Mouse (Mus musculus) gastrocnemius, adult 2 months (tissue): ENCODE measurements around the gene Anks1b. TPM values are rescaled to one million over a fixed set of nuclear protein-coding genes. Genes with fewer than 3 reads are reported as not detected.

Source experiments
- DNase-seq: peaks from one replicate; pipeline ENCODE4 v3.0.0; 2022
- H3K27ac ChIP-seq: fragments of 200-600 bp; 2 replicates; pipeline ENCODE4 v1.8.1; 2022; ENCODE audit warnings: mild to moderate bottlenecking
- H3K4me3 ChIP-seq: fragments of 200-600 bp; 2 replicates; pipeline ENCODE4 v1.8.1; 2022; ENCODE audit warnings: mild to moderate bottlenecking, moderate library complexity
- CTCF ChIP-seq: fragments of 200-600 bp; IDR thresholded peaks from 2 replicates; pipeline ENCODE4 v1.8.1; 2022; ENCODE audit warnings: antibody characterized with exemption, mild to moderate bottlenecking, moderate library complexity
- intact Hi-C: fragments of 180-260 bp; cut with DNase I; formaldehyde crosslinking; loops from one replicate; pipeline ENCODE4 v1.15.1; 2025
- total RNA-seq, 2 experiments: library from RNA; stranded (reverse); gene quantifications; 2 replicates each; pipeline ENCODE4 v1.2.3; 2021

Gene Anks1b
- total RNA-seq, 2 experiments from 2014 or later = 0.20 to 0.22 TPM

- DNase-seq = no peak
- intact Hi-C loops = no loop called here
- no peak overlapping the region for H3K4me3 ChIP-seq
- H3K27ac ChIP-seq = no peak overlapping the region
- no peak for TF ChIP-seq CTCF
Measured at GRCm38 (mm10) chr10:90818246-90818937, 945.1 kb downstream of the Anks1b start.

GRCm38 (mm10) chr10:90823438-90823837 is 950.1 kb downstream of the Anks1b start:
- DNase-seq = no peak
- no peak for TF ChIP-seq CTCF
- no peak overlapping the region for H3K27ac ChIP-seq

GRCm38 (mm10) chr10:90824692-90825091 is 951.4 kb downstream of the Anks1b start:
- intact Hi-C loops = no loop called here
- DNase-seq = no peak
- no peak for TF ChIP-seq CTCF

More at GRCm38 (mm10) chr10:90823438-90823837, 950.1 kb downstream of the Anks1b start:
- intact Hi-C loops = no loop called here
- no peak overlapping the region for H3K4me3 ChIP-seq

GRCm38 (mm10) chr10:90826939-90827338 is 953.6 kb downstream of the Anks1b start:
- no peak for TF ChIP-seq CTCF
- intact Hi-C loops = no loop called here

More at GRCm38 (mm10) chr10:90824692-90825091, 951.4 kb downstream of the Anks1b start:
- Histone ChIP-seq H3K27ac (no peak overlapping the region), H3K4me3 (no peak overlapping the region)

GRCm38 (mm10) chr10:90828581-90829393 is 955.5 kb downstream of the Anks1b start:
- TF ChIP-seq CTCF = no peak
- no peak for DNase-seq
- intact Hi-C loops = no loop called here
- Histone ChIP-seq H3K27ac (no peak overlapping the region), H3K4me3 (peak overlapping the region; percentile 68)

More at GRCm38 (mm10) chr10:90826939-90827338, 953.6 kb downstream of the Anks1b start:
- no peak for DNase-seq
- H3K4me3 ChIP-seq = no peak overlapping the region
- H3K27ac ChIP-seq = no peak overlapping the region

GRCm38 (mm10) chr10:90829394-90830267 is 956.3 kb downstream of the Anks1b start:
- Histone ChIP-seq H3K4me3 (peak overlapping the region; percentile 68), H3K27ac (no peak overlapping the region)
- intact Hi-C loops = no loop called here
- DNase-seq = peak; percentile 16
- no peak for TF ChIP-seq CTCF

- no peak for TF ChIP-seq CTCF
- intact Hi-C loops = no loop called here
- DNase-seq = no peak
Measured at GRCm38 (mm10) chr10:90830268-90830585, 956.9 kb downstream of the Anks1b start.

GRCm38 (mm10) chr10:90830591-90831287 is 957.4 kb downstream of the Anks1b start:
- Histone ChIP-seq H3K27ac (no peak overlapping the region), H3K4me3 (no peak overlapping the region)
- DNase-seq = no peak
- intact Hi-C loops = no loop called here
- TF ChIP-seq CTCF = no peak

More at GRCm38 (mm10) chr10:90830268-90830585, 956.9 kb downstream of the Anks1b start:
- Histone ChIP-seq H3K27ac (no peak overlapping the region), H3K4me3 (no peak overlapping the region)

GRCm38 (mm10) chr10:90831288-90831626 is 957.9 kb downstream of the Anks1b start:
- intact Hi-C loops = no loop called here
- TF ChIP-seq CTCF = no peak
- no peak overlapping the region for H3K27ac ChIP-seq

GRCm38 (mm10) chr10:90834306-90834705 is 961.0 kb downstream of the Anks1b start:
- intact Hi-C loops = no loop called here

More at GRCm38 (mm10) chr10:90831288-90831626, 957.9 kb downstream of the Anks1b start:
- no peak for DNase-seq
- H3K4me3 ChIP-seq = no peak overlapping the region

GRCm38 (mm10) chr10:90835195-90835594 is 961.9 kb downstream of the Anks1b start:
- no peak overlapping the region for H3K4me3 ChIP-seq
- TF ChIP-seq CTCF = no peak
- intact Hi-C loops = no loop called here

More at GRCm38 (mm10) chr10:90834306-90834705, 961.0 kb downstream of the Anks1b start:
- TF ChIP-seq CTCF = no peak
- no peak for DNase-seq
- H3K4me3 ChIP-seq = no peak overlapping the region
- no peak overlapping the region for H3K27ac ChIP-seq

More at GRCm38 (mm10) chr10:90835195-90835594, 961.9 kb downstream of the Anks1b start:
- H3K27ac ChIP-seq = no peak overlapping the region
- no peak for DNase-seq
